Mouse (Mus musculus) heart, postnatal 0 days (tissue): ENCODE measurements around the gene Med13l.

ENCODE experiments used
- CTCF ChIP-seq: IDR thresholded peaks from 2 replicates; pipeline ENCODE4 v1.5.1; 2016; ENCODE audit warnings: antibody characterized with exemption, control low read depth, low read depth
- EP300 ChIP-seq: IDR thresholded peaks from 2 replicates; pipeline ENCODE4 v1.6.1; 2016; ENCODE audit warnings: antibody characterized with exemption, low read depth

DNA sequence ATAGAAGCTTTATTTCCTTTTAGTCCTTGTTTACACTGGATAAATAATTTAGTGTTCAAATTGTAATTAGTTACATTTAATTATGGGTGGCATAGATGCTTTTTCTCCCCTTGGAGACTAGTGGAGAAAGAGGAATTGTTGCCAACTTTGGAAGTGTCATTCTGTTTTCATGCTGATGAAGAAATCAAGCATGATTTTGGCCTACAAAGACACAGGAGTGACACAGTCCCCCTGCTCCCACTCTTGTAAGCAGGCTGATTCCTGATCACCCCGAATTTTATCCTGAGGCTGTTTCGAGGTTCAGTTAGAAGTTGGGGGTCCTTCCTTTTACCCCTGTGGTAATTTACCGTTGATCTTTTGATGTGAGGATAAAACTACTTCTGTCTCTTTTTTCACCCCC is 1.7 kb downstream of the Med13l start:
- no peak for TF ChIP-seq CTCF
- TF ChIP-seq EP300 = no peak
